Mouse (Mus musculus) stomach, postnatal 0 days (tissue): Measurements from ENCODE around the gene Fam168b. TPM values are rescaled to one million over a fixed set of nuclear protein-coding genes. Genes with fewer than 3 reads are reported as not detected.

Source experiments
- ATAC-seq: fragments of 200-750 bp; cut with Nextera tagmentation; 2 replicates; pipeline ENCODE4 v1.8.0; 2017; ENCODE audit not compliant: low FRiP score, low TSS enrichment
- DNase-seq: peaks from one replicate; pipeline ENCODE4 v3.0.0-alpha.2; 2016; ENCODE audit warnings: low spot score
- H3K27ac ChIP-seq: fragments of 300-500 bp; sonication (generic); replicated peaks from 2 replicates; pipeline ENCODE4 v1.5.1; 2014; ENCODE audit warnings: mild to moderate bottlenecking, control low read depth
- H3K27me3 ChIP-seq: fragments of 300-500 bp; sonication (generic); 2 replicates; pipeline ENCODE4 v1.6.1; 2014; ENCODE audit warnings: low read length; ENCODE audit not compliant: control insufficient read depth, insufficient read depth
- H3K36me3 ChIP-seq: fragments of 300-500 bp; sonication (generic); 2 replicates; pipeline ENCODE4 v1.6.1; 2014; ENCODE audit warnings: low read length, mixed read lengths; ENCODE audit not compliant: control insufficient read depth, insufficient read depth
- H3K4me1 ChIP-seq: fragments of 300-500 bp; sonication (generic); replicated peaks from 2 replicates; pipeline ENCODE4 v1.6.1; 2014; ENCODE audit warnings: antibody characterized with exemption; ENCODE audit not compliant: control insufficient read depth, insufficient read depth
- H3K4me2 ChIP-seq: fragments of 300-500 bp; sonication (generic); replicated peaks from 2 replicates; pipeline ENCODE4 v1.6.1; 2014; ENCODE audit warnings: low read depth, mild to moderate bottlenecking, control low read depth, moderate library complexity
- H3K4me3 ChIP-seq: fragments of 300-500 bp; sonication (generic); 2 replicates; pipeline ENCODE4 v1.5.1; 2014; ENCODE audit warnings: low read depth, low read length, control low read depth
- H3K9ac ChIP-seq: fragments of 300-500 bp; sonication (generic); 2 replicates; pipeline ENCODE4 v1.6.1; 2014; ENCODE audit warnings: mild to moderate bottlenecking, low read length, control low read depth, mixed read lengths
- H3K9me3 ChIP-seq: fragments of 300-500 bp; sonication (generic); 2 replicates; pipeline ENCODE4 v1.6.1; 2016; ENCODE audit warnings: low read length; ENCODE audit not compliant: control insufficient read depth
- CTCF ChIP-seq: IDR thresholded peaks from 2 replicates; pipeline ENCODE4 v1.5.1; 2016; ENCODE audit warnings: antibody characterized with exemption, low read depth, mild to moderate bottlenecking, moderate library complexity
- EP300 ChIP-seq: optimal IDR thresholded peaks from 2 replicates; pipeline ENCODE3; 2016; ENCODE audit warnings: antibody characterized with exemption
- whole genome bisulfite sequencing: fragments of 180-500 bp; shearing (Covaris S2); extraction: QIAGEN DNeasy Blood & Tissue Kit; methylation state at CpG from one replicate; pipeline ENCODE4 v1.1.7; 2014; 5-methylcytosine and 5-hydroxymethylcytosine counted together
- polyA plus RNA-seq: library from polyadenylated mRNA; unstranded; fragments of >200 nt; fragmentation: Nextera tagmentation; extraction: Ambion mirVana; gene quantifications from 2 replicates; pipeline ENCODE4 v1.2.1, GENCODE M21; 2015

Fam168b gene
- polyA plus RNA-seq, 1 experiment from 2014 or later = 21.4 TPM

DNA sequence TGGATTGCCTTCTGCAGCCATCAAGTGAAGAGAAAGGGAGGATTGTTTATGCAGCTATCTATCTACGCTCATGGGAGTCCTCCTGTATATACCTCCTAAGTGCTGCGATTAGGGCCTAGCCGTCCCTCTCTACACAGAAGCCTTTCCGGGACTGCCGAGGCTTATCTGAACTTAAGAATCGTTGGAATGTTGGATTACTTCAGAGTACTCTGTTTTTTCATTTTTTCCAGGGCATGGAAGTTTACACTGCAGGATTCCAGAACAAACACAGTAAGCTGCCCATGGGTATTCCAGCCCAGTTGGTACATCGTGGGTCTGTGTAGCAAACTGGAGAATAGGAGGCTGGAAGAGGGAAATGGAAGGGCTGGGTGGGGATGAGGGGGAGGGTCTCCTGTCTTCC lies 21.4 kb upstream of the Fam168b start:
- H3K9ac ChIP-seq = no peak overlapping the region
- H3K36me3 ChIP-seq = peaks cover 3% of the 10 kb centered on the region; the same call in 1 of the 2 replicates
- no peak overlapping the region for H3K4me2 ChIP-seq
- DNase-seq (peak; percentile 12), ATAC-seq (no peak)
- no peak overlapping the region for H3K4me3 ChIP-seq
- 45% methylated on average over 7 of the region's 7 CpGs for WGBS
- H3K27ac ChIP-seq = no peak overlapping the region
- TF ChIP-seq EP300 (no peak), CTCF (no peak)
- no peaks in the 10 kb centered on the region for H3K4me1 ChIP-seq
- no peaks in the 10 kb centered on the region for H3K27me3 ChIP-seq
- no peaks in the 10 kb centered on the region for H3K9me3 ChIP-seq

DNA sequence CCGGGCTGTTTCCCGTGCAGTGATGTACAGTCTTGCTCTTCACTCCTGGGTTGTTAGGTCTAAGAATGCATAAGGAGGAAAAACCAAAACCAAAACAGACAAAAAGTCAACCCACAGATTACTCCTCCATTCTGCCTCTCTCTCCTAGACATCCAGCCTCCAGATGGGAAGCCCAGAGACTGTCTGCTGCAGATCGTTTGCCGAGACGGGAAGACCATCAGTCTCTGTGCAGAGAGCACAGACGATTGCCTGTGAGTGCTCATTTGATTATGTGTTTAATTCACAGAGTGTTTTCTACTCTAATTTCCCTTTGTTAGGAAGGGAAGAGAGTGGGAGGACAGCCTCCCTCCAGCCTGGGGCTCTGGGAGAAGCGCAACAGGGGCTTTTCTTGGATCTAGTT lies 20.5 kb upstream of the Fam168b start:
- Histone ChIP-seq H3K4me3 (no peak overlapping the region), H3K27me3 (no peaks in the 10 kb centered on the region), H3K4me2 (no peak overlapping the region), H3K36me3 (no peaks in the 10 kb centered on the region; the same call in 1 of the 2 replicates), H3K27ac (no peak overlapping the region), H3K9ac (no peak overlapping the region), H3K9me3 (no peaks in the 10 kb centered on the region), H3K4me1 (no peaks in the 10 kb centered on the region)
- ATAC-seq (no peak), DNase-seq (no peak)
- 87% methylated on average over 7 of the region's 7 CpGs for WGBS
- no peak for TF ChIP-seq CTCF
- TF ChIP-seq EP300 = no peak

- DNase-seq = no peak
- TF ChIP-seq CTCF = no peak
Observed at GRCm38 (mm10) chr1:34862877-34863276, 20.0 kb upstream of the Fam168b start.

GRCm38 (mm10) chr1:34860205-34860604 lies 17.3 kb upstream of the Fam168b start:
- no peak overlapping the region for H3K9ac ChIP-seq
- H3K36me3 ChIP-seq = no peaks in the 10 kb centered on the region; the same call in 1 of the 2 replicates
- H3K9me3 ChIP-seq = no peaks in the 10 kb centered on the region
- DNase-seq (no peak), ATAC-seq (no peak)
- H3K27me3 ChIP-seq = no peaks in the 10 kb centered on the region
- WGBS = 78% methylated on average over 7 of the region's 7 CpGs
- H3K4me2 ChIP-seq = no peak overlapping the region
- no peaks in the 10 kb centered on the region for H3K4me1 ChIP-seq
- H3K4me3 ChIP-seq = no peak overlapping the region
- no peak overlapping the region for H3K27ac ChIP-seq
- no peak for TF ChIP-seq EP300
- TF ChIP-seq CTCF = no peak

More at GRCm38 (mm10) chr1:34862877-34863276, 20.0 kb upstream of the Fam168b start:
- WGBS = 94% methylated on average over 13 of the region's 13 CpGs
- Histone ChIP-seq H3K9me3 (no peaks in the 10 kb centered on the region), H3K4me2 (no peak overlapping the region), H3K4me3 (no peak overlapping the region), H3K27me3 (no peaks in the 10 kb centered on the region), H3K4me1 (no peaks in the 10 kb centered on the region), H3K9ac (no peak overlapping the region), H3K36me3 (no peaks in the 10 kb centered on the region; the same call in 1 of the 2 replicates), H3K27ac (no peak overlapping the region)
- no peak for ATAC-seq

DNA sequence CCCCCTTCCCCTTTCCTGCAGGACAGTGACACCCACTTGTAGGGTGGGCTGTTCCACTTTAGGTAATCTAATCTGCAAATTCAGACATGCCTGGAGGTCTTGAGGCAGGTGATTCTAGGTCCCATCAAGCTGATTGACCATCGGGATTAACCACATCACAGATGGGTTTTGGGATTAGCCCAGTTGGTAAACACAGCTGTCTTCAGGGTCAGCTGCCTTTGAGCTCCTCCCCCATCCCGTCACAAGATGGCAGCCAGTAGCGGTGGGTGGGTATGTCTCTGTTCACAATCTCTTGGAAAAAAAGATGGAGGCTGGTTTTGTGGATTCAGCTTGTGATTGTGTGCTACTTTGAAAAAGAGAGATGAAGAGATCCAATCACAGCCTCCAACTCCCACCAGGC lies 16.9 kb upstream of the Fam168b start:
- TF ChIP-seq EP300 (no peak), CTCF (no peak)
- H3K36me3 ChIP-seq = no peaks in the 10 kb centered on the region; the same call in 1 of the 2 replicates
- H3K4me1 ChIP-seq = no peaks in the 10 kb centered on the region
- H3K4me3 ChIP-seq = no peak overlapping the region
- no peaks in the 10 kb centered on the region for H3K9me3 ChIP-seq
- no peak overlapping the region for H3K9ac ChIP-seq
- no peak for DNase-seq
- WGBS = 74% methylated on average over 3 of the region's 3 CpGs
- no peak for ATAC-seq
- no peak overlapping the region for H3K4me2 ChIP-seq
- H3K27ac ChIP-seq = no peak overlapping the region
- H3K27me3 ChIP-seq = no peaks in the 10 kb centered on the region

DNA sequence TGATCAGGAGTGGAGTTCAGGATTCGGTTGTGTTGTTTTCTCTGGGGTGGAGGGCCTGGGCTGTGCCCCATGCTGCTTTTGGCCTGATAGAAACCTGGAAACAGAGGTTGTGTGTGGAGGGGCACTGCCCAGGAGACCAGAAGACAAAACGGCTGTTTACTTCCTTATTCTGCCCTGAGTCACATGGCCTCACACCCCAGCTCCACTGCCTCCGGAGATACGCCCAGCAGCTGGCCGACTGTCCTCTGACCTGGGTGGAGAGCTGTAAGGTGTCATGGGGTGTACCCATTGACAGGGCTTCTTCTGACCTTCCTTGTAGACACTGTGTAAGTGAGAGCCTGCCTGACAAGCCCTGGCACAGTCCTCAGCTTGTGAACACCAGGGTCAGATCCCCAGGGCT lies 15.8 kb upstream of the Fam168b start:
- Histone ChIP-seq H3K27me3 (no peaks in the 10 kb centered on the region), H3K27ac (peak overlapping the region; percentile 56), H3K4me3 (no peak overlapping the region), H3K4me2 (no peak overlapping the region), H3K9me3 (no peaks in the 10 kb centered on the region), H3K4me1 (no peaks in the 10 kb centered on the region), H3K9ac (no peak overlapping the region), H3K36me3 (no peaks in the 10 kb centered on the region; the same call in 1 of the 2 replicates)
- TF ChIP-seq CTCF (no peak), EP300 (no peak)
- ATAC-seq = peak; percentile 95
- peak; percentile 72 for DNase-seq
- 59% methylated on average over 5 of the region's 5 CpGs for WGBS
